Mouse (Mus musculus) brain, adult 2 months (tissue): ENCODE measurements around the gene Sdcbp2.

ENCODE experiments used
- DNase-seq: peaks from one replicate; pipeline ENCODE4 v3.0.0; 2011; ENCODE audit warnings: low read depth, low spot score

Gene Sdcbp2

DNA sequence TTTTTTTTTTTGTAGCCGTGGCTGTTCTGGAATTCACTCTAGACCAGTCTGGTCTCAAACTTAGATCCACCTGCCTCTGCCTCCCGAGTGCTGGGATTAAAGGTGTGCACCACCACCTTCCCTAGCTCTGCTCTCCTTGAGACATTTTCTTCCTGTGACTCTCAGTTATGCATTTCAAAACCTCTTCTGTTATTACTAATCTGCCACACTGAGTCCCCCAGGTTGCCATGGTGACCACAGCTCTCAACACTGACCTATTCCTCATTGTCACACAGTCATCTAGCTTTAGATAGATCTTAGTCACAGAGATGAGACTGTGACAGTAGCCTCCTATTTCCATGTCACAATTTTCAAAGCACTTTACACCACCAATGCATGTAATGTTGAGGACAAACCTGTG is 3.0 kb upstream of the Sdcbp2 start:
- DNase-seq, result peak; percentile 42

DNA sequence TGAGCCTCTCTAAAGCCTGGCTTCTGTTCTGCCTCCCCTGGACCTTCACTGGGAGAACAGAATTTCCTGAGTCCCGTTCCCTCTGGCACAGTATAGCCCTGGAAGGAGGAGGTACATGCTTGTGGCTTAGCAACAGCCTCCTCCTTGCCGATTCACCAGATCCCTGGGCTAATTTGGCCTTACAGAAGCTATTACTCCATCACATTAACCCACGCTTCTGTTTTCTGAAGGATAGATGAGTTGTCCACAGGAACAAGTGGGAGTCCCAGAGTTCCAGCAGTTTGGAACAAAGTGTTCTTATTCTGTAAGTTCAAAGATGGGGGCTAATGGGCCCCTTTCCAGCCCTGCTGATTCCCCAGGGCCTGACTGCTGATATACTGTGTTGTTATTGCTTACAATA is 1.2 kb downstream of the Sdcbp2 start:
- peak; percentile 85 for DNase-seq

GRCm38 (mm10) chr2:151574607-151575006 is 2.2 kb downstream of the Sdcbp2 start:
- DNase-seq, result peak; percentile 94

- peak; percentile 77 for DNase-seq
Observed at GRCm38 (mm10) chr2:151575119-151575698, 2.8 kb downstream of the Sdcbp2 start.

GRCm38 (mm10) chr2:151575699-151576389 is 3.4 kb downstream of the Sdcbp2 start:
- peak; percentile 98 for DNase-seq

- DNase-seq, result no peak
Observed at GRCm38 (mm10) chr2:151579183-151579582, 6.8 kb downstream of the Sdcbp2 start.

GRCm38 (mm10) chr2:151580945-151581344 is 8.5 kb downstream of the Sdcbp2 start:
- DNase-seq, result no peak

DNA sequence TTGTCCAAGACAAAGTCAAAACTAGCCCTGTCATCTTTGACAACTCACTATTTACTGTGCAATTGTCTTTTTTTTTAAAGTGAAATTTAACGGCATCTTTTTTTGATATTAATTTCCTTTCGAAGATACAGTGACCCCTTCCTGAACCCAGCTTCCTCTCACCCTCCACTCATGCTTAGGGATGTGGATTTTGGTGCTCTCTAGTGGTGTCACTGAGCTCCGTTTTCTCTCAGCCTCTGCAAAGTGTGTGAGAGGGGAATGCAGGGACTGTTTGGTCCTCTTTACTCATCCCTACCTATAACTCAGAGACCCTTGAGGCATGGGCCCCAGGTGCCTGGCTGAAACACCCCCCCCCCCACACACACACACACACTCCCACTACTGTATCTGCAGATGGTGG is 13.5 kb downstream of the Sdcbp2 start:
- DNase-seq, result no peak

DNA sequence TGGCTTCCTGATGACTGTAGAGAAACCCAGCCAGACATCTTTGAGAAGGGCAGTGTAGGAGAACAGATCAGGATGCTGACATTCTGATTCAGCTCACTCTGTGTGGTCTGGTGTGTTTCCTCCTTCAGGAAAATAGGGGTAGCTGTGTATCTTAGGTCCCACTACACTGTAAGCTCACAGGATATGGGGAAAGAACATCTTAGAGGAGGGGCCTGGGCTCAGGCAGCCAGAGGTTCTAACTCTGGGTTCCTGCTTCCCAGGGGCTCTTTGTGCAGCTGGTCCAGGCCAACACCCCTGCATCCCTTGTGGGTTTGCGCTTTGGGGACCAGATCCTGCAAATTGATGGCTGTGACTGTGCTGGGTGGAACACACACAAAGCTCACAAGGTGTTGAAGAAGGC is 14.4 kb downstream of the Sdcbp2 start:
- no peak for DNase-seq

- DNase-seq, result no peak
Observed at GRCm38 (mm10) chr2:151587306-151587705, 14.9 kb downstream of the Sdcbp2 start.

GRCm38 (mm10) chr2:151598068-151598467 is 25.6 kb downstream of the Sdcbp2 start:
- peak; percentile 83 for DNase-seq

- peak; percentile 59 for DNase-seq
Observed at GRCm38 (mm10) chr2:151602106-151602505, 29.7 kb downstream of the Sdcbp2 start.

DNA sequence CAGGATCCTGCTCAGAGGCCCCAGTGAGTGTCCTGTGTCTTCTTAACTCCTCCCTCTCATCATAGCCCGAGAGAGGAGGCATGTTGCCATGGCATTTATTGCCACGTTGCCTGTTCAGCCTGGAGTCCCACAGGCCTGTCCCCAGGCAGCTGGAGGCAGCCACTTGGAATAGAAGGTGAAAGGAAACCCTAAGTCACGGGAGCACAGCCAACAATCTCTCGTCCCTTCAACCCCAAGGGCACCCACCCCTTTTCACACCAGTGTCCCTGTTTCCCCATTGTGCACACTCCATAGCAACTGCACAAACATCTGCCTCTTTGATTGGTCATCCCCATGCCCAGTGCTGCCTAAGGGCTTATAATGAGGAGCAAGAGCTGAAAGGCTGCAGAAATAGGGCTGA is 31.2 kb downstream of the Sdcbp2 start:
- peak; percentile 57 for DNase-seq

DNA sequence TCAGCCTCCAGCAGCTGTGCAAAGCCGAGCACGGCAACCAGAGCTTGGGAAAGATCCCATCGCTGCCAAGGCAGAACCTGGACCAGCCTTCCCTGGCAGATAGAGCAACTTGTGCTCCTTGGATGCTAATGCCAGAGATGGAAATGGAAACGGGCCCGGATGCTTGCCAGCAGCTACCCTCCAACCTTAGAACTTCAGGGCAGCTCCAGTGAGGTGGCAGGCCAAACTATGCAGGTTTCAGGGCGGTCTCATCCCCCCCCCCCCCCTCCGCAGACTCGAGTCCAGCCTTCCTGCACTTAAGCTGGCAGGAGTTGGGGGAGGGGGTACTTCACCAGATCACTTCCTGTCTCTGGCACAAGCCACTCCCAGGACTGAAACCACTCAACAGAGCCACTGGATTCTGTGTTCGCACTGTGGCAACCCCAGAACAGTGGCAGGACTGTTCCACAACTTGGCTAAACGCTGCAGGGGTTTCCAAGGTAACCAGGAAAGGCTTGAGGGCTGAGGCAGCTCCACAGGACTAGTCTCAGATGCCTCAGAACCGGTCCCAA is 33.1 kb downstream of the Sdcbp2 start:
- peak; percentile 95 for DNase-seq

DNA sequence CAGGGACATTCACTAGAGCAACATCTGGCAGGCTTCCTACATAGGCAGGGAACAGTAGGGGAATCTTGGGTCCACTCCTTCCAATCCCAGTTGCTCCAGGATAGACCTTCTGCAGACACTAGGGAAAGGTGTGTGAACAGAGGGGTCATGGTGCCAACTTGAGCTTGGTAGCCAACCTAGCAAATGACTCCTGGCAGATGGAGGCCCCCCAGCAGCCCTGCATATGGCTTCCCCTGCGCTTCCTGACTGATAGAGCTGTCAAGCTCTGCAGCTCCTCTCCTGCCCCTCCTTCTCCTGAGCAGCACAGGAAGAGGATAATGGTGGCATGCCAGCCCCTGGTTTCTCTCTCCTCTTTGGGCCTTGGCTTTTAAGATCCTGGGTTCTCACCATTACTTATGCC is 36.0 kb downstream of the Sdcbp2 start:
- DNase-seq, result peak; percentile 91

DNA sequence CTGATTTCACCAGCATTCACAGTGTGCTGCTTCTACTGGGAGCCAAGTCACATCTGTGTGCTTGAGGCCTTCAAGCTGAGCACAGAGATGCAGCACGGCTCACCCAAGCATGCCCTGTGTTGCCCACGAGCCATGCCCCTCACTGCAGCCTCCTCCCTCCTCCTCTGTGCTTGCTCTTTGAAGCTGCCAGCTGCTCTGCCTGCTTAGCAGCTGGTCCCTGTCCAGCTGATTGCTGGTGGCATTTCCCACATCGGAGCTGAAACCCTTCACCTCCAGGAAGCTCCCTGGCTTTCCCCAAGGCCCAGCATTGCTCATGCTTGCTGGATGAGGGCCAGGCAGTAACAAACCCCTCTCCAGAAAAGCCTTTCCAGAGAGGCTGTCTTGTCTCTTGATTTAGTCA is 37.6 kb downstream of the Sdcbp2 start:
- peak; percentile 42 for DNase-seq

- peak; percentile 92 for DNase-seq
Observed at GRCm38 (mm10) chr2:151615779-151616178, 43.4 kb downstream of the Sdcbp2 start.

- DNase-seq, result peak; percentile 82
Observed at GRCm38 (mm10) chr2:151616551-151617329, 44.3 kb downstream of the Sdcbp2 start.

- DNase-seq, result peak; percentile 29
Observed at GRCm38 (mm10) chr2:151623776-151624175, 51.4 kb downstream of the Sdcbp2 start.

DNA sequence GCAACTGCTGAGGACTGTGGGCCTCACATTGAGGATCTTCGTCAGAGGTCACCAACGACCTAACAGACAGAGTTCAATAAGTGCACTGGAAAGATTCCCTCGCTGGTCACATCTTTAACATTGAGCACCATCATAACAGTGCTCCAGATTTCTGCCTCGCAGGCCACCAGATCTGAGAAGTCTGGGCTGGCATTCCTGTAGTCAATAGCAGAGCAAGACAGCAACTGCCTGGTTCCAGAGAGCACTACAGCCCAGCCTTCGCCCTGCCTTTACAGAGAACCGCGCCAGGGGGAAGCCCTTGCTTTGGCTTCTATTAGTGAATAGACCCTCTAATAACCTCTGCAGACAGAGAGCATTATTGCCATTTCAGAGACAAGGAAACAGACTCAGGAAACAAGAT is 53.9 kb downstream of the Sdcbp2 start:
- no peak for DNase-seq

GRCm38 (mm10) chr2:151628011-151628410 is 55.6 kb downstream of the Sdcbp2 start:
- DNase-seq, result peak; percentile 68

GRCm38 (mm10) chr2:151629310-151629709 is 56.9 kb downstream of the Sdcbp2 start:
- DNase-seq, result peak; percentile 76
